Mouse (Mus musculus): ENCODE results near the gene Arfip1. TPM values are rescaled to one million over a fixed set of nuclear protein-coding genes. Genes with fewer than 3 reads are reported as not detected.

The Arfip1 gene
- polyA plus RNA-seq (2012), result 22.6 and 26.6 TPM in 2 replicates

DNA sequence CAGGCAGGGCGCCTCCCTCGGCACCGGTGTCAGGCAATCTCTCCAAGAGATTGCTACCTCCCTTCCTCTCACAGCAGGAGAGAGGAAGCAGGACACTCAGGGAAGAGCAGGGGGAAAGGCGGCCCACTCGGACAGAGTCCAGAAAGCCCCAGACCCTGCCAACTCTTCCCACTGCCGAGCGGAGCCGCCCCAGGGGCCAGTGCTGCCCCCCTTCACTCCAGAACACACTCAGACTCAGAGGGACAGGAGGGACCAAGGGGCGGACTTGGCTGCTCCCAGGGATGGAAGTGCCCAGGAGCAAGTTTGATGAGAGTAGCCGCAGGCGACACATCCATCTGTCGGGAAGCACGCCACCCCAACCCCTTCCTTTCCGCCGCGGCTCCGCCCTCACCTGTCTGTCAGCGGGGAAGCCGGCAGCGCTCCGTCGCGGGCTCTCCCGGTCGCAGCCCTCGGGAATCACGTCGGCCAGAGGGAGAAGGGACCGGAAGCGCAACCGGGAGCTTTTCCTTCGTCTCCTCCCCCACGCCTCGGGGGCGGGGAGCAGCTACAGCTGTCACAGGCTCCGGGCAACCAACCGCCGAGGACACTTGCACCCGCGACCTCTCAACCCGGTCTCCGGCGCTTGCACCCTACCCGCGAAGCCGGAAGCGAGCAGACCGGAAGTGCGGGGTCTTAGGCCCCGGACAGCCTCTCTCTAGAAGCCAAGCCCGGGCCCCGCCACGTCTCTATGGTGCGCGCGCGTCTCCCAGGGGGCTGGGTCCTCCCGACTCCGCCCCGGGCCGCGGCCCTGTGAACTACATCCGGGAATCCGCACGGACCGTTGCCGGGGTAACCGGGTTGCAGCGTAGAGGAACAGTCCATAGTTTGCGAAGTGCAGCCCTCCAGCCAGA is at the start of gene Arfip1:
Arfip1 (minus strand) TSS at position 603 of the 890 bp plus-strand sequence.
- TF ChIP-seq GATA1 (IDR thresholded peaks at IDR 0.05; ENCODE audit: low read length), result no peak

DNA sequence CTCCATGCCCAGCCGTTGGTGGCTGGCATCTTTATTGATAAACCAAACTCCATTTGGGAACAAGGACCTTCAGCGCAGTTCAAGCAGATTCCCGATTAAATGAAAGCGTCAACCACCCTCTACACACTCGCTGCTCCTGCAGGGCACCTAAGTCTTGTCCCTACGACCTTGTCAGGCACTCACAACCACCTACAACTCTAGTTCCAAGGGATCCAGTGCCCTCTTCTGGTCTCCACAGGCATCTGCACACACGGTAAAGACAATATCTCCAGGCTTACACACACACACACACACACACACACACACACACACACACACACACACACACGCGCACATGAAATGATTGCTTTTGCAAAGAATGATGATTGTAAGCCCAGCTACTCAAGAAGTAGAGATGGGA is 49.2 kb upstream of the Arfip1 start:
- no peak for TF ChIP-seq GATA1 (IDR thresholded peaks at IDR 0.05; ENCODE audit: low read length)

DNA sequence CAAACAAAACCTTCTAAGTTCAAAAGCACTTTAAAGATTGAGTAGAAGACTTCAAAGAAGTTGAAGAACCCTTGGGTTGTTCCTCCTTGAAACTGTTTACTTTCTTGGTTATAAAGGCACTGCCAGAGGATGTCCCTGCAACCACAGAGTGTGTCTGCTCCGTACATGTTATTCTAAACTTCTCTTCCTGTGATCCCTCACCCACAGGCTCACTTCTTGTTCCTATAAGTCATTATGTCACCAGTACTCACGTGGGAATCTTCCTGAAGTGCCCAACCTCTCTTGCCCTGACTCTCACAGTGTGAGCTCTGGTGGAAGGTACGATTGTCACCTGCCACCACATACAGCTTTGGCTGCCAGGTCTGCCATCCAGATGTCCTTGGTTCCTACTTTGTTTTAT is 39.6 kb upstream of the Arfip1 start:
- TF ChIP-seq GATA1 (IDR thresholded peaks at IDR 0.05; ENCODE audit: low read length), result no peak

DNA sequence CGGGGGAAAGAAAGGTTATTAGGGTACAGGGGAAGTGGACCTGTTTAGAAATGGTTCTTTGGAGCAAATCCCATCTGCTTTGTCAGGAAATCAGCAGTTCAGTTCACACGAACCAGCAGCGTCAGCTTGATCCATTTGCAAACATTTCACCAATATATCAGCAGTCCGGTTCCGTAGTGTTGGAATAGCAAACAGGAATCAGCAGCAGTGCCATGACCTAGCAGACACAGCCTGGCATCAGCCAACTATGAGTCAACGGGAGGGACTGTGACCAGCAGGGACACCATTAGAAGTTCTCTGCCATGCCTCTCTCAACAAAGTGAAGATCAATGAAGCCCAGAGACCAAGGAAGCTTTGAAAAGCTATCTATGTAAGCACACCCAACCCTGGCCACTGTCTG is 37.3 kb upstream of the Arfip1 start:
- TF ChIP-seq GATA1 (IDR thresholded peaks at IDR 0.05; ENCODE audit: low read length), result no peak

DNA sequence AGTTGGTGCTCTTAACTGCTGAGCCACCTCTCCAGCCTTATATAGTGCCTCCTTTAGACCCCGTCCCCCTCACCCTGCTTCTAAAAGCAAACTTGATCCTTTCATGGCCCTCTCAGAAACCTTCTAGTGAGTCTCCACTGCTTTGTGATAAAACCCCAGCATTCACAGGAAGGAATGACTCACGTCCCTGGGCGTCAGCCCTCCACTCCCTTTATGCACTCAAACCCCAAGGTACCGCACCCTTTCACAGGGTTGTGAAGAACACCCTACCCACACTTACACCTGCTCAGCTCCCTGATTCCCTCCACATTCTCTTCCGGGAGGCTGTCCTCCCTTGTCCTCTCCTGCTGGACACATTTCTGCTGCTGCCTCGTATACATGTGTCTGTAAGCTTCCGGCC is 36.6 kb upstream of the Arfip1 start:
- no peak for TF ChIP-seq GATA1 (IDR thresholded peaks at IDR 0.05; ENCODE audit: low read length)

DNA sequence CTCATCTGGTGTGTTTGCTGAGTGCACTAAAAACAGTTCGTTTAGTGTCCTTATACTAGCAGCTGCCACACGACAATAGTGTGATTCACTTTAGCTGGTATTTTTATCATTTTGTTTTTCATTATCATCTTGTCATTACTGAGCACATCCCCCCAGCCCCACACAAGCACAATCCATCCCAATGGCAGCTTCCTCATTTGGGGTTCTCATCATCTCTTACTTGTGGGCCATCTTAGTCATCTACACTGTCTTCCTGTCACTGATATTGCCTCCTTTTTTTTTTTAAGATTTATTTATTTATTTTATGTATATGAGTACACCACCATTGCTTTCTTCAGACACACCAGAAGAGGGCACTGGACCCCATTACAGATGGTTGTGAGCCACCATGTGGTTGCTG is 36.2 kb upstream of the Arfip1 start:
- TF ChIP-seq GATA1 (IDR thresholded peaks at IDR 0.05; ENCODE audit: low read length), result no peak

DNA sequence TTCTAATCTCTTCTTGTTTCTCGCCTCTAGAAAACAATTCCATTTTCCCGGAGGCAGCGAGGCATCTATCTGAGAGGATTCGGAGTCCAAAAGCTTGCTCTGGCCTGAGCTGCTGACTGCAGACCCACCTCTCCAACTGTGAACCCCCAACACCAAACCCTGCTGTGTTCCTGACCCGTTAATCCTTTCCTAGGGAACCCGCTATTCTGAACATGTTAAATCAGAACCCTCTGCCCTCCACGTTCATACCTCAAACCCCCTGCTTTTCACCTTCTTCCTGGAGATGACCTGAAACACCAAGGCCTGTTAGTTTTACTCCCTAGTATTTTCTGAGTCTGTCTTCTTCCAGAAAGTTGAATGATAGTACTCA is 33.4 kb upstream of the Arfip1 start:
- TF ChIP-seq GATA1 (IDR thresholded peaks at IDR 0.05; ENCODE audit: low read length), result no peak

DNA sequence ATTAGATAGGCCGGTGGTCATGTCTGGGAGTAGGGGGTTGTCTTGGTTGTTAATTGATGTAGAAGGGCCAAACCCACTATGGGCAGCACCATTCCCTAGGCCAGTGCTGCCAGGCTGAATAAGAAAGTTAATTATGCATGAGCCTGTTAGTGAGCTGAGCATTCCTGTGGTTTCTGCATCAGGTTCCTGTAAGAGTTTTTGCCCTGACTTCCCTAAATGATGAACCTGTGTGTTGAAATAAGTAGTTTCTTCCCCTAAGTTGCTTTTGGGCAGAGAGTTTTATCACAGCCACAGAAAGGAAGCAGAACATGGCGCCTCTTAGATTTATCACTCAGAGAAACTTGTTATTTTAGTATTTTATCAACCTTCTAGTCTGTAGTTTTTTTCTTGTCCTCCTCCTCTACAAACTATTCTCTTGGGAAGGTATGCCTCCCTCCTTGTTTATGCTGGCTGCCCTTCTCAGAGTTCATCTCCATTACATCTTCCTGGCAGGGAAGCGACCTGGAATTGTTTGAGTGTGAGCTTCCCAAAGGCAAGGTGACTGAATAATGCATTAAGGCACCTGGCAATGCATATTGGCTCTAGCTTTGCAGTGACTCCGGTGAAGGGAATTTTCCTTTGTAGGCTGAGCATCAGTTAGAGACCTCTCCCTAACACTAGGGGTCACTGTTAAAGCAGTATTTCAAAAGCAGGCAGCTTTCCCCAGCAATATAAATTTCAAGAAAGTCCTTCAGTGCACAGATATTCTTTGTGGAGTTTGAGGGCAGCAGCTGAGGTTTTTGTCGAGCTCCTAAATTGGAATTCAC is 32.8 kb upstream of the Arfip1 start:
- no peak for TF ChIP-seq GATA1 (IDR thresholded peaks at IDR 0.05; ENCODE audit: low read length)

DNA sequence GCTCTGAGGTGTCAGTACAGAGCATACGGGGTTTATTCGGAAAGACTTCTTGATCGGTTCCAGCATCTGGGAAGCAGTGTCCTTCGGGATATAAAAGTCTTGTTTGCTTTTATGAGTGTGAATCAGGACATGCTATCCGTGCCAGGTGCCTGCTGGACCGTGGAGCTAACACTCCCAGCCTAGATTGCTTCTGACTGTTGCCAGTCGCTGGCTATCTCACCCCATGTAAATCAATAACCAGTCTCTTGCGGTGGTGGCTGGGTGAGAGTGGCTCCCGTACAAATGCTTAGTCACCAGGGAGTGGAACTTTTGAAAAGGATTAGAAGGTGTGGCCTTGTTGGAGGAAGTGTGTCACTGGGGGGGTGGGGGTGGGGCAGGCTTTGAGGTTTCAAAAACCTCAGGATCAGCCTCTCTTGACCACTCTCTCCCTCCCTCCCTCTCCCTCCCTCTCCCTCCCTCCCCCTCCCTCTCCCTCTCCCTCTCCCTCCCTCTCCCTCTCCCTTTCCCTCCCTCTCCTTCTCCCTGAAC is 27.8 kb upstream of the Arfip1 start:
- no peak for TF ChIP-seq GATA1 (IDR thresholded peaks at IDR 0.05; ENCODE audit: low read length)

DNA sequence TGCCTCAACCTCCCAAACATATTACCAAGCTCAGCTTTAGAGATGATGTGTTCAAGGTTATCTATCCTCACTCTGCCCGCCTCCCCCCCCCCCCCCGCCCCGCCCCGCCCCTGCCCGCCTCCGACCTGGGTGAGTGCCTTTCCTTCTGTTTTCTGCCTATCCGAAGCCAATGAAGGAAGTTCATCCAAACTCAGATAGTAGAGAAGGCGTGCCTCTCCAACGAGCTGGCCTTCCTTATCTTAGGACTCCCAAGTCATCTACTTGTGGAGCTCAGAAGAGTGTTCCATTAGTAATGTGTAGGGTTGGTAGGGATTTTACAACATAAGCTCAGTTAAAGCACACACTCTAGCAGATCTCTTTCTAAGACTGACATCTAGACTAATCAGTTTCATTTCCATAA is 20.8 kb upstream of the Arfip1 start:
- TF ChIP-seq GATA1 (IDR thresholded peaks at IDR 0.05; ENCODE audit: low read length), result no peak

DNA sequence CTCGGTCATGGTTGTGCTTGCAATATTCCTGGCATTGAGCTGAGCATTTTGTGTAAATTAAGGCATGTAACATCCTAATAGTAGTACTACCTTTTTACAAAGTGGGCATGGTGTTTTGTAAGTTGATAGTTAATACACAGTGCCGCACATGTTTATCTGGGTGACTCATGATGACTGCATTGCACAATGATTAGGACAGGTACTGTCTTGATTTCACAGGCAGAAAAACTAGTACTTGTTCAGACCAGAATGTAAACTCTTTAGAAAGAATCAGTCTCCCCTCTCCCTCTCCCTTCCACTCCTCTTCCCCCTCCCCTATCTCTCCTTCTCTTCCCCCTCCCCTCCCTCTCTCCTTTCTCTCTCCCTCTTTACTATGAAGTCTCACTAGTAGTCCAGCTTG is 20.3 kb upstream of the Arfip1 start:
- no peak for TF ChIP-seq GATA1 (IDR thresholded peaks at IDR 0.05; ENCODE audit: low read length)

DNA sequence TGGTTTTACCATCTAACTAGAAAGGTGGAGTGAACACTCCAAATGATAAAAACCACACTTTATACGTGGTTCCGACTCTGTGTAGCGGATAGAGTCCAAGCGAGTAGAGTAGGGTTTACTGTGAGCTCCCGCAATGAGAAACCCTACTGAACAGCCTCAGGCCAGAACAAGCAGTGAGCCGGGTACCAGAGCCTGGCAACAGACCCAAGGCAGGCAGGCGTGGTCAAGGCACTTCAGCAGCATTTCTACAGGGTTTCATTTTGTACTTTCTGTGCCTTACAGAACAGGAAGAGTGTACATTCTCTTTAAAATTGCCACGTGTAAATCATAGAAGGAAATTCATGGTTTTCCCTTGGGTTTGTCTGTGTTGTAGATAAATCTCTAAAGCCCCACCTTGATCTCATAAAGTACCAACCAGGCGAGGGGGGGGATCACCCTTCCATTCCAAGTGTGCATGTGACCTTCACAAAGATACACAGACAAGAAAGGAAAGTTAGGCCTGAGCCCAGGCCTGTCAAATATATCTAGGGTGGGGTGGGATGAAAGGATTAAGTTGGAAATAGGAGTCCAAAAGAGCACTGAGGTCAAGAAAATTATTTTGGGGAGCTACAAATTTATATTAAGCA is 19.6 kb upstream of the Arfip1 start:
- no peak for TF ChIP-seq GATA1 (IDR thresholded peaks at IDR 0.05; ENCODE audit: low read length)

DNA sequence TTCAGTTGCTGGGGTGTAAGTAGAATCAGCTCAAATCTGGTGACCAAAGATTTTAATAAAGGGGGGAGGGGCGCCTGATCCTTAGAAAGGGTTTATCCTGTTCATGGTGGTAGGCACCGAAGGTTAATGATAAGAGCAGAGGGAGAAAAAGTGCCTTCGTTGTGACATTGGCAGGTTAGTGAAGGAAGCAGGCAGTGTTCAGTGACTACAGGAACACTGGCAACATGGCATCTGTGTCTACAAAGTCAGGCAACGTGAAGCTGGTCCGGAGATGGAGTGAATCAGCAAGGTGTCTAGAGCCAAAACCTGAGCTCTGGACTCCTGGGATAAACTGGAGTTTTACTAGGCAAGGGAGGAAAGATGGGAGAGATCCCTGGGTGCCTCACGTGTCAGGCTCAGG is 16.3 kb upstream of the Arfip1 start:
- no peak for TF ChIP-seq GATA1 (IDR thresholded peaks at IDR 0.05; ENCODE audit: low read length)

DNA sequence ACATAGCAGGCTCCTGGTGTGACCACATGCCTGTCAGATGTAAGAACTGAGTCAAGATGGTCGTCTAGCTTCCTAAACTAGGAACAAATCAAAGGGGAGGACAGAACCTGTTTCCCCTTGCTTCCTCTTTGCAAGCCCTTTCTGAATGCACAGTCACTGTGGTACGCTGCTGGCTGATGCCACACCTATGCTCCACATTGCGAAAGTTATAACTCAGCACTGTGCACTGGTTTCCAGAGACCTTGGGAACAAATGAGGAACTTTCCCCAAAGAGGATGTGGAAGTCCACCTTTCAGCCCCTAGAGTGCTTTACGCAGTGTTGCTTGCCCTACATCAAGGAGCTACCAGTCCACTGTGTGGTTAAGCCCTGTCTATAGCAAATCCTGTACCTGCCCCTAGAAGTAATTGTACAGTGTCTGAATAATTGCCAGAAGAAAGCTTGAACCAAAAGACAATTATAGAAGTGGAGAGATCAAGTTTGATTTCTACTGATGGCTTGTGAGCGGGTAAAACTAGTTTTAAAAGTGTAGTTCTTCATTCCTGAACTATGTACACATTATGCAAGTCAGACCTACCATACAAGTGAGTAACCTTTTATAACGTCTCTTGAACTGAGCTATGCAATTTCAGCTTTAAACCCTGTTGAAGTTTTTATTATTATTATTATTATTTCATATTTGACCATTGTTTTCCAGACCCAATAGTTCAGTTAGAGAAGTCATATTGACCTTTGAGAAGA is 15.7 kb upstream of the Arfip1 start:
- TF ChIP-seq GATA1 (IDR thresholded peaks at IDR 0.05; ENCODE audit: low read length), result no peak

DNA sequence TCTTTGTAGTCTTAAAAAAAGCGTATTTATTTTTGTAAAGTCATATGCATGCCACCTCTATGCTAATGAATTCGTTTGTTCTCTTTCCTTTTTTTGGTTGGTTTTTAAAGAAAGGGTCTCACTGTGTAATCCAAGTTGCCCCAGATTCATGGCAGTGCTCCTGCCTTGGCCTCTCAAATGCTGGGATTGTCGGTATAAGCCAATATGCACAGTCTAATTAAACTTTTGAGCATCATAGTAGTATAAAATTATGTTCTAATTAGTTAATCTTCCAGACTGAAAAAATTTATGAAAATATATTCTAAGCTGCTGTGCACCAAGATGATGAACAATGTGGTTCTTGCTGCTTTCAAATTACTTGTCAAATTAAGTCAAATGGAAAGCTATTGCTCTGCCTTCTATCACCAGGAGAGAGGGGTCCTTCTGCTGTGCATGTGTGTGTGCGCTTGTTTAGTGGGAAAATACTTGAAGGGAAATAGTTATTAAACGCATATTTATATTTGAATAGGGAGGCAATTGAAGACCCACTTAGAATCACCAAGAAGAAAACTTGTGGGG is 13.3 kb upstream of the Arfip1 start:
- TF ChIP-seq GATA1 (IDR thresholded peaks at IDR 0.05; ENCODE audit: low read length), result no peak
